Mouse (Mus musculus) urinary bladder, adult 2 months (tissue): ENCODE results near the gene Fndc11. TPM values are rescaled to one million over a fixed set of nuclear protein-coding genes. Genes with fewer than 3 reads are reported as not detected.

ENCODE experiments used
- DNase-seq: peaks from one replicate; pipeline ENCODE4 v3.0.0; 2022; ENCODE audit warnings: low spot score
- polyA plus RNA-seq: library from polyadenylated mRNA; depleted of rRNA; stranded (reverse); fragments of >200 nt; gene quantifications from 2 replicates; pipeline ENCODE4 v1.2.3, GENCODE M21; 2012; rRNA removed

The Fndc11 gene
- polyA plus RNA-seq, 1 experiment = 0.23 TPM

DNA sequence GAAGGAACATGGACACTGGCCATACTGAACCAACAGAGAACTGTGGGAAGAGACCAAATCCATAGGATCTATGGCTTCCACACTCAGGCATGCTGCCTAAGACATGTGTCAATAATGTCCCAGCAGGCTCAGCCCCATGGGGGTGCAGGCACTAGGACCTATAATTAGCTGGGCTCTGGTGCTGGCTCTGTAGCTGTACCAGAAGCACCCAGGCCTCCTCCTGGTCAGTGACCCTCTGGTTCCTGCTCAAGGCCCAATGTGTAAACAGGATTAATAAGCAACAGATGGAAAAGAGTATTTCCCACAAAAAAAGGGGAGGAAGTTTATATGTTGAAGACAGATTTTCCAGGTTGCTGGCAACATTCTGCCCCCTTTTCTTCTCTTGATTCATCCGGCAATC is 33.4 kb downstream of the Fndc11 start:
- DNase-seq = peak; percentile 15

DNA sequence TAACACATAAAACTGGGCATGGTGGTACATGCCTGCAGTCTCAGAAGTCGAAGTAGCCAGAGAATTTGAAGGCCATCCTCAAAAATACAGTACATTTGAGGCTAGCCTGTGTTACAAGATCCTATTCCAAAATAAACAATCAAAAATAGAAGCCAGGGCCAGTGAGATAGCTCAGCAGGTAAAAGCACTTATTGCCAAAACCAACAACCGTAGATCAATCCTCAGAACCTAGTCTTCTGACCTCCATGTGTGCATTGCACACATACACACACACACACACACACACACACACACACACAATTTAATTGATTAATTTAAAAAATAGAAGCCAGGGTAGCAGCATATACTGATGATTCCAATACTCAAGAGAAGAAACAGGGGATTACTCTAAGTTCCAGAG is 47.0 kb downstream of the Fndc11 start:
- no peak for DNase-seq

DNA sequence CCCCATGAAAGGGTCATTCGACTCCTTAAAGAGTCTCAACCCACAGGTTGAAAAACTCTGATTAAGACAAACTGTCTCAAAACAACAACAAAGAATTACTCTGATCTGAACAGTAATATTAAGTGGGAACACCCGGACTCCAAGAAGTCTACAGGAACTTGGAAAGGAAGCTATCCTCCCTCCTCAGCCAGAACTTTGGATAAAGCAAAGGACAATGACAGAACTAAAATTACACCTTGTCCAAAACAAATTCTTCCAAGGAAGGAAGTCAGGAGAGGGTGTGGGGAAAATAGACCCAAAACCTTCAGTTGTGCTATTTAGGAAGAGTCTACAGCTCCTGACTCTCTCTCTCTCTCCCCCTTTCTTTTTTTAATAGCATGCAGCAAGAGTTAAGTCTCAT is 52.3 kb downstream of the Fndc11 start:
- no peak for DNase-seq

Other genes starting within 250 kb of the Fndc11 start
- 4.1 and 4.5 TPM in 2 replicates for gene Col20a1, start 233.5 kb upstream of the Fndc11 start, polyA plus RNA-seq
- gene Chrna4, start 176.5 kb upstream of the Fndc11 start, polyA plus RNA-seq = 0.03 TPM in 2 replicates
- 0.07 and 0.12 TPM in 2 replicates for gene Kcnq2, start 84.7 kb upstream of the Fndc11 start, polyA plus RNA-seq
- 0.48 and 0.97 TPM in 2 replicates for gene Eef1a2, start 63.0 kb upstream of the Fndc11 start, polyA plus RNA-seq
- 116 and 147 TPM in 2 replicates for gene Ppdpf, start 32.8 kb upstream of the Fndc11 start, polyA plus RNA-seq
- 0.04 and 0.07 TPM in 2 replicates for gene Ptk6, start 17.2 kb upstream of the Fndc11 start, polyA plus RNA-seq
- 0.49 and 0.51 TPM in 2 replicates for gene Srms, start 6.8 kb upstream of the Fndc11 start, polyA plus RNA-seq
- 10.9 and 11.4 TPM in 2 replicates for gene Helz2, start 22.0 kb downstream of the Fndc11 start, polyA plus RNA-seq
- gene Gmeb2, start 68.0 kb downstream of the Fndc11 start, polyA plus RNA-seq = 18.1 and 21.0 TPM in 2 replicates
- 1.1 and 1.3 TPM in 2 replicates for gene Stmn3, start 94.5 kb downstream of the Fndc11 start, polyA plus RNA-seq
- 42.1 and 55.2 TPM in 2 replicates for gene Rtel1, start 99.7 kb downstream of the Fndc11 start, polyA plus RNA-seq
- 36.7 and 41.9 TPM in 2 replicates for gene Zgpat, start 144.9 kb downstream of the Fndc11 start, polyA plus RNA-seq
- 67.5 and 73.0 TPM in 2 replicates for gene Arfrp1, start 145.4 kb downstream of the Fndc11 start, polyA plus RNA-seq
- gene Lime1, start 160.1 kb downstream of the Fndc11 start, polyA plus RNA-seq = 26.6 and 36.3 TPM in 2 replicates
- gene Zbtb46, start 239.4 kb downstream of the Fndc11 start, polyA plus RNA-seq = 4.4 and 4.6 TPM in 2 replicates